ENCODE assay signal across 20 mouse cellular contexts in the genomic region with DNA sequence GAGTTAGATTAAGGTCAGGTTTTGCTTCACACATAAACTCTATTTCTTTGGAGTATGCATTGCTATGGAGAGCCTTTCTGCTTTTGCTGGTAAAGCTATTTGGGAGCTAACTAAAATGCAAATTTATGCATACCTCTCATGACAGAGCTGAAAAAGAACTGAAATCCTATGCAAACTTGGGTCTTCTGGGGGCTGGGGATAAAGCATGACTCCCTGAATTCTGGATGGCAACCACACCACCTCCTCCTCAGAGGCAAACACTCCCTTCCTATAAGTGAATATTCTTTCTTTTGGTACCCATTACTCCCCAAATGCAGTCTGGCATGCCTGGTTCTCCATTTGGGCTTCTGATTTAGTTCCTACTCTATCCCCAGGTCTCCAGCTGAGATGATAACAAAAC.
DNase-seq lines count a peak whose midpoint lies in the region; ATAC-seq lines count a peak whose summit lies in the region.
"Had no signal": no experiment of that assay in that cellular context is flagged by ENCODE, and none has a peak within 500 bp of the region (broad histone marks: within the 10 kb centered on the region; RNA-seq: fewer than 3 reads in every experiment).

No protein-coding gene starts in this region.

- no peaks in the 10 kb centered on the region for H3K9me3 ChIP-seq in forebrain, embryonic 15.5 days
- no peaks in the 10 kb centered on the region for H3K9me3 ChIP-seq in forebrain, embryonic 16.5 days (ENCODE audit: control insufficient read depth, low read length)
- H3K9me3 ChIP-seq in heart, embryonic 10.5 days: no peaks in the 10 kb centered on the region
- H3K9me3 ChIP-seq: hindbrain, embryonic 12.5 days; limb, embryonic 12.5 days had no signal

- H3K4me3 ChIP-seq in forebrain, embryonic 15.5 days: no peak overlapping the region
- no peak overlapping the region for H3K4me3 ChIP-seq in forebrain, embryonic 16.5 days (replicated peaks; ENCODE audit: low read length)
- H3K4me3 ChIP-seq in heart, embryonic 10.5 days: no peak overlapping the region
- H3K4me3 ChIP-seq: heart, adult 2 months; hindbrain, embryonic 12.5 days; limb, embryonic 12.5 days had no signal

- intact Hi-C loops in left cerebral cortex, postnatal 14 days (cut with DNase I): no loop called here

- H3K36me3 ChIP-seq in forebrain, embryonic 15.5 days: no peaks in the 10 kb centered on the region
- no peaks in the 10 kb centered on the region for H3K36me3 ChIP-seq in forebrain, embryonic 16.5 days (ENCODE audit: control insufficient read depth, insufficient read depth)
- no peaks in the 10 kb centered on the region for H3K36me3 ChIP-seq in heart, embryonic 10.5 days
- H3K36me3 ChIP-seq: hindbrain, embryonic 12.5 days; limb, embryonic 12.5 days had no signal

- H3K9ac ChIP-seq in forebrain, embryonic 15.5 days (replicated peaks): no peak overlapping the region
- H3K9ac ChIP-seq in forebrain, embryonic 16.5 days (replicated peaks; ENCODE audit: low read depth, low read length): no peak overlapping the region
- H3K9ac ChIP-seq: hindbrain, embryonic 12.5 days; limb, embryonic 12.5 days; liver, postnatal 0 days had no signal

- ATAC-seq in forebrain, embryonic 15.5 days (replicated peaks): 0 out of 2 replicates have a peak, but pooled peaks have one; percentile 32
- ATAC-seq in forebrain, embryonic 16.5 days: no peak
- ATAC-seq: intestine, postnatal 0 days; liver, postnatal 0 days; lung, postnatal 0 days had no signal

- no peak overlapping the region for H3K4me2 ChIP-seq in forebrain, embryonic 15.5 days (replicated peaks)
- no peak overlapping the region for H3K4me2 ChIP-seq in forebrain, embryonic 16.5 days (ENCODE audit: low read length)
- H3K4me2 ChIP-seq: hindbrain, embryonic 12.5 days; limb, embryonic 12.5 days; liver, embryonic 11.5 days had no signal

- H3K27ac ChIP-seq in forebrain, embryonic 15.5 days (replicated peaks): no peak overlapping the region
- H3K27ac ChIP-seq in forebrain, embryonic 16.5 days (ENCODE audit: low read length): no peak overlapping the region
- no peak overlapping the region for H3K27ac ChIP-seq in heart, embryonic 10.5 days
- H3K27ac ChIP-seq: heart, adult 2 months; hindbrain, embryonic 12.5 days; limb, embryonic 12.5 days; macrophage; stomach, postnatal 0 days had no signal

- peak; percentile 16 to 18 for DNase-seq in right cerebral cortex, adult 2 months (ENCODE audit: low spot score in 2 of 2)
- no peak for DNase-seq in right cerebral cortex, postnatal 4 days
- peak; percentile 14 to 34 for DNase-seq in left cerebral cortex, postnatal 14 days (ENCODE audit: low spot score in 2 of 2)
- no peak for DNase-seq in adrenal gland, postnatal 25 days
- no peak for DNase-seq in heart, embryonic 10.5 days (ENCODE audit: low spot score)
- DNase-seq: cerebellum, adult 8-10 months; gastrocnemius, postnatal 36 days; heart, adult 2 months; kidney, postnatal 36 days; layer of hippocampus, postnatal 36 days; liver, postnatal 0 days had no signal

- H3K27me3 ChIP-seq in forebrain, embryonic 15.5 days: no peaks in the 10 kb centered on the region
- no peaks in the 10 kb centered on the region for H3K27me3 ChIP-seq in forebrain, embryonic 16.5 days (replicated peaks; ENCODE audit: control insufficient read depth, insufficient read depth, low read length)
- H3K27me3 ChIP-seq in heart, embryonic 10.5 days (ENCODE audit: insufficient read depth, poor library complexity, severe bottlenecking): no peaks in the 10 kb centered on the region
- H3K27me3 ChIP-seq: hindbrain, embryonic 12.5 days; limb, embryonic 12.5 days had no signal

- H3K4me1 ChIP-seq in forebrain, embryonic 15.5 days: no peaks in the 10 kb centered on the region
- H3K4me1 ChIP-seq in forebrain, embryonic 16.5 days (replicated peaks; ENCODE audit: control insufficient read depth, insufficient read depth, low read length): 0 out of 2 replicates have a peak, but pooled peaks cover 6% of the 10 kb centered on the region
- H3K4me1 ChIP-seq in heart, embryonic 10.5 days: no peaks in the 10 kb centered on the region
- H3K4me1 ChIP-seq: limb, embryonic 12.5 days had no signal

Comparison
In these comparisons a context has a peak if more than half of its experiments do, and no peak if none do; other contexts are left out.
1. DNase-seq: peak in right cerebral cortex, adult 2 months (2 of 2) and left cerebral cortex, postnatal 14 days (2 of 2); none in right cerebral cortex, postnatal 4 days (single experiment), adrenal gland, postnatal 25 days (single experiment) and heart, embryonic 10.5 days (single experiment).